Mouse (Mus musculus): Measurements from ENCODE around the gene A630076J17Rik. TPM values are rescaled to one million over a fixed set of nuclear protein-coding genes. Genes with fewer than 3 reads are reported as not detected.

The A630076J17Rik gene
- total and polyA plus RNA-seq, 3 experiments, result not detected

DNA sequence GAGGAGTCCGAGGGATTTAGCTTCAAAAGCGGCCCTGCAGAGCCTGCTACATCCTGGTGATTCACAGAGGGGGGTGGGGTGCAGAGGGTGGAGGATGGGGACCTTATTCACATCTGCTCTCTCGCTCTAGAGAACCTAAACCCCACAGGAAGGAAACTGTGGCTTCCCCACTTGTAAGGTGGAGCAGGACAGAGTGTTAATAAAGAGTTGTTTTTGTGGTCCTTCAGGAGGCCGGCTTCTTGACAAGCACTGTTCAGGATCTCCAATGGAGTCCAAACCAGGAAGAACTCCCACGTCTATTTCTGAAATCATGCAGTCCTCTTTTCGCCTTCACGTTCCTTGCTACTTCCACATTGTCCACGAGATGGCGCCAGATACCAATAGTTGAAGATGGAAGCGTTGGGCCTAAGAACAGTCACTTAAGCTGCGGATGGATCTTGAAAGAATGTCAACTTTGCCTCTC, 3.0 kb downstream of the A630076J17Rik start:
- Histone ChIP-seq H3K9ac (ENCODE audit: control insufficient read depth, low read depth, low read length, poor library complexity, severe bottlenecking) (no peak overlapping the region), H3K4me1 (ENCODE audit: control insufficient read depth in 1 of 2, insufficient read depth in 2 of 2, low read length in 2 of 2) (no peaks in the 10 kb centered on the region), H3K36me3 (ENCODE audit: control insufficient read depth in 1 of 2, insufficient read depth in 2 of 2, low read length in 2 of 2) (no peaks in the 10 kb centered on the region), H3K27me3 (ENCODE audit: control insufficient read depth in 1 of 2, insufficient read depth in 2 of 2, low read length in 2 of 2) (no peaks in the 10 kb centered on the region), H3K9me3 (replicated peaks; ENCODE audit: insufficient read depth, low read length) (no peaks in the 10 kb centered on the region), H3K4me3 (ENCODE audit: control insufficient read depth in 1 of 2, insufficient read depth in 1 of 2, low read depth in 2 of 2, low read length in 2 of 2) (no peak overlapping the region), H3K79me2 (ENCODE audit: control insufficient read depth, insufficient read depth, low read length, poor library complexity) (no peaks in the 10 kb centered on the region), H3K27ac (ENCODE audit: control insufficient read depth, low read depth, low read length) (no peak overlapping the region)
- DNase-seq (ENCODE audit: low read depth, low spot score), result peak; percentile 82
- peak; percentile 96 for TF ChIP-seq ZC3H11A (IDR thresholded peaks at IDR 0.05; ENCODE audit: low read depth, low read length)
- no peak for TF ChIP-seq ETS1 (IDR thresholded peaks at IDR 0.05; ENCODE audit: low read depth, low read length)
- no peak for TF ChIP-seq TBP (IDR thresholded peaks at IDR 0.05; ENCODE audit: low read depth, low read length)
- TF ChIP-seq SMC3 (IDR thresholded peaks at IDR 0.05; ENCODE audit: low read depth, low read length), result peak; percentile 96
- TF ChIP-seq CTCF (IDR thresholded peaks at IDR 0.05 in 2 of 3, conservative IDR thresholded peaks at IDR 0.05 in 1 of 3; ENCODE audit: control insufficient read depth in 1 of 3, insufficient read depth in 1 of 3, low read depth in 2 of 3, low read length in 3 of 3, poor library complexity in 1 of 3, severe bottlenecking in 1 of 3), result peak; percentile 71 to 98 (median 80)
- peak; percentile 99 for TF ChIP-seq RAD21 (IDR thresholded peaks at IDR 0.05; ENCODE audit: low read depth, low read length)

DNA sequence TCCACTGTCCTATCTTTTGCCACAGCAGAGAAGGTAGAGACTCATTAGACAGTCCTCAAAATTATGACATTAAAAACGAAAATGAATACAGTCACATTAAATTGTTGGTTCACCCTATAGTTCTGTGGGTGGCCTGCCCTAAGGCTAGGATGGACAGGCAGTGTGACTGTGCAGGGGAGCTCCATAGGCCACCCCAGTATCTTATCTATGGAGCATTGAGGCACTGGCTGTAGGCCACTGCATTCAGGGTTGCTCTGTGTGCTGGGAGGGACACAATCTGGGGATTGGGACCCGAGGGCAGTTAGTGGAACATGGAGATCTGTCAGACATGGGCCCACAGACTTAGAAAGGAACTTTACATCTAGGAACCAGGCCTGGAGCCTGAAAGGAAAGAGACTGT, 3.5 kb downstream of the A630076J17Rik start:
- Histone ChIP-seq H3K27me3 (ENCODE audit: control insufficient read depth in 1 of 2, insufficient read depth in 2 of 2, low read length in 2 of 2) (no peaks in the 10 kb centered on the region), H3K27ac (ENCODE audit: control insufficient read depth, low read depth, low read length) (no peak overlapping the region), H3K4me1 (ENCODE audit: control insufficient read depth in 1 of 2, insufficient read depth in 2 of 2, low read length in 2 of 2) (no peaks in the 10 kb centered on the region), H3K79me2 (ENCODE audit: control insufficient read depth, insufficient read depth, low read length, poor library complexity) (no peaks in the 10 kb centered on the region), H3K4me3 (ENCODE audit: control insufficient read depth in 1 of 2, insufficient read depth in 1 of 2, low read depth in 2 of 2, low read length in 2 of 2) (no peak overlapping the region), H3K9ac (ENCODE audit: control insufficient read depth, low read depth, low read length, poor library complexity, severe bottlenecking) (no peak overlapping the region), H3K9me3 (replicated peaks; ENCODE audit: insufficient read depth, low read length) (no peaks in the 10 kb centered on the region), H3K36me3 (ENCODE audit: control insufficient read depth in 1 of 2, insufficient read depth in 2 of 2, low read length in 2 of 2) (no peaks in the 10 kb centered on the region)
- DNase-seq (ENCODE audit: low read depth, low spot score), result no peak
- TF ChIP-seq ZC3H11A (IDR thresholded peaks at IDR 0.05; ENCODE audit: low read depth, low read length), result no peak
- TF ChIP-seq GATA1 (IDR thresholded peaks at IDR 0.05; ENCODE audit: low read depth, low read length), result no peak
- TF ChIP-seq NELFE (IDR thresholded peaks at IDR 0.05; ENCODE audit: low read depth, low read length), result no peak

GRCm38 (mm10) chr3:107238051-107238450, 7.6 kb downstream of the A630076J17Rik start:
- TF ChIP-seq MYC (IDR thresholded peaks at IDR 0.05; ENCODE audit: low read depth, low read length) (no peak), GATA1 (IDR thresholded peaks at IDR 0.05; ENCODE audit: low read depth, low read length) (no peak), GABPA (IDR thresholded peaks at IDR 0.05; ENCODE audit: low read depth, low read length) (no peak), TCF12 (IDR thresholded peaks at IDR 0.05; ENCODE audit: low read depth, low read length) (no peak), NRF1 (IDR thresholded peaks at IDR 0.05; ENCODE audit: insufficient read depth, low read depth, low read length, poor library complexity, severe bottlenecking) (no peak), E2F4 (IDR thresholded peaks at IDR 0.05; ENCODE audit: borderline replicate concordance, low read depth, low read length) (no peak), TBP (IDR thresholded peaks at IDR 0.05; ENCODE audit: low read depth, low read length) (no peak), TAL1 (IDR thresholded peaks at IDR 0.05; ENCODE audit: low read length) (no peak), USF2 (IDR thresholded peaks at IDR 0.05; ENCODE audit: borderline replicate concordance in 1 of 2, insufficient read depth in 1 of 2, low read depth in 1 of 2, low read length in 2 of 2) (no peak), HCFC1 (IDR thresholded peaks at IDR 0.05; ENCODE audit: low read depth, low read length) (no peak)
- Histone ChIP-seq H3K79me2 (ENCODE audit: control insufficient read depth, insufficient read depth, low read length, poor library complexity) (no peaks in the 10 kb centered on the region), H3K9ac (ENCODE audit: control insufficient read depth, low read depth, low read length, poor library complexity, severe bottlenecking) (no peak overlapping the region), H3K9me3 (replicated peaks; ENCODE audit: insufficient read depth, low read length) (no peaks in the 10 kb centered on the region), H3K36me3 (ENCODE audit: control insufficient read depth in 1 of 2, insufficient read depth in 2 of 2, low read length in 2 of 2) (no peaks in the 10 kb centered on the region), H3K27ac (ENCODE audit: control insufficient read depth, low read depth, low read length) (no peak overlapping the region), H3K27me3 (ENCODE audit: control insufficient read depth in 1 of 2, insufficient read depth in 2 of 2, low read length in 2 of 2) (peaks cover 0 to 7% of the 10 kb centered on the region in 2 experiments; a peak in 1 of 4 replicates), H3K4me1 (ENCODE audit: control insufficient read depth in 1 of 2, insufficient read depth in 2 of 2, low read length in 2 of 2) (no peaks in the 10 kb centered on the region), H3K4me3 (ENCODE audit: control insufficient read depth in 1 of 2, insufficient read depth in 1 of 2, low read depth in 2 of 2, low read length in 2 of 2) (no peak overlapping the region)
- DNase-seq (ENCODE audit: low read depth, low spot score), result no peak
